Mouse (Mus musculus): ENCODE results near the gene Gjb3.

The Gjb3 gene

GRCm38 (mm10) chr4:127334870-127335504 is 4.3 kb upstream of the Gjb3 start:
- no peak for DNase-seq

DNA sequence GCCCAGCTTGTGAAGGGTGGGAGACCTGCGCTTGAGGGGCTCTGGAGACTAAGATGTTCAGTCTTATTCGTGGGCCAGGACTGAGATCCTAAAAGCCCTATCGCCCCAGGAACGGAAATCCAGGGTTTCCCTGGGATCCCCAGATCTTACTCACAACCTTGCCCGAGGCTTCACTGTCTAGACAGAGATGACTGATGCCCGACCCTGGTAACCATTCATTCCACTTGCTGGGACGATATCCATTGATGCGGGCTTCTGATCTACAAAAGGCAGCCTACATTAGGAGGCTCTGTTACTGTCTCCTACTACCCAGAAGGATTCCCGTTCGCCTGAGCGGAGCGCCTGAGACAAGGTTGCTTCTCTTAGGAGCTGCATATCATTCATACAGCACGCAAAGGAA is 527 bp upstream of the Gjb3 start:
- no peak for DNase-seq

DNA sequence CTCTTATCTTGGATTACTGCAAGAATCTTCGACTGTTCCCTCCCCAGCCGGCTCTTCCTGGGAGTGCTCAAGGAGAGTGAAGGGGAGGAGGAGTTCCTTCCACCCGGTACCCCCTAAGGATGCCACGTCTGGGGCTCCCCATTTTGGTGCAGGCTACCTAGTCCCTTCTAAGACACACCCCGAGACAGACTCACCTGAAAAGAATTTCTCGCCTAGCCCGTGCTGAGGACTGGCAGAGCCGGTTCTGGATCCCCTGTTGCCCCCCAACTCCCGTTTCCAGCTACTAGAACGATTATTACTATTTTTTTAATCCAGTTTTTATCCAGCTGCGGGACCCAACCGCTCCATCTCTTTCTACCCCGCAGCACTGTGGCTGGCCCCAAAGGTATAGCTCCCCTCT is 893 bp downstream of the Gjb3 start:
- no peak for DNase-seq

DNA sequence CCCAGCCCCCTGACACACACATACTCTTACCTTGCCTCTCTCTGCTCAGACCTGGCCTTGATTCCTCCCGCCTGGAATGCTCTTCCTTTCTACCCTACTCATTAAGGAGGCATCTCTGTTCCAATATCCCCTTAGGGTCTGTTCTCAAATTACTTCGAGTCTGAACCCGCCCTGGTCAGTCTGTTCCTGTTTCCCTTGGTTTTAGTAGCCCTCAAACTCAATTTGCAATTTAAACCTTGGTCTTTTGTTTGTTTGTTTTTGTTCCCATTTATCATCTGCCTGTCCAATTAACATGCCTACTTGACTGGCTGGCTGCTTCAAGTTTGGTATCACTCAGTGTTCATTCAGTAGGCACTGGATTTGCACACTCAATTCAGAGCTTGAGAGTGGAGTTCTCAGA is 1.6 kb downstream of the Gjb3 start:
- no peak for DNase-seq

GRCm38 (mm10) chr4:127328378-127328777 is 2.3 kb downstream of the Gjb3 start:
- DNase-seq = no peak

- no peak for DNase-seq
Measured at GRCm38 (mm10) chr4:127327749-127328148, 2.9 kb downstream of the Gjb3 start.

DNA sequence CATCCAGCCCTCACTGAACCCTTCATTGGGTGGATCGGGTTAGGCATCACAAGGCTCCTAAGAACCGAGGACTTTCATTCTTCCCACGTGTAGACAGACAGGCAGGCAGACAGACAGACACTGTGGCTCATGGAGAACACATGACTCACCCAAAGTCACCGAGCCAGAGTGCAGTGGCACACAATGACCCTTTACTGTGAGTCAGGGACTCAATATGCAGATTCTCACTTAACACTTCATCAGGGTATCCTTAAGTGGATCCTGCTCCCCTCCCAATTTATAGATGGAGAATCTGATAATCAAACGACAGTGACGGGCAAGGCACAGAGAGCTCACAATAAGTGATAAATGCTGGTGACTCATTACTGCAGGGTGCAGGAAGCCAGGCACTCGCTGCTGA is 3.4 kb downstream of the Gjb3 start:
- no peak for DNase-seq

- no peak for DNase-seq
Measured at GRCm38 (mm10) chr4:127325276-127325675, 5.4 kb downstream of the Gjb3 start.

DNA sequence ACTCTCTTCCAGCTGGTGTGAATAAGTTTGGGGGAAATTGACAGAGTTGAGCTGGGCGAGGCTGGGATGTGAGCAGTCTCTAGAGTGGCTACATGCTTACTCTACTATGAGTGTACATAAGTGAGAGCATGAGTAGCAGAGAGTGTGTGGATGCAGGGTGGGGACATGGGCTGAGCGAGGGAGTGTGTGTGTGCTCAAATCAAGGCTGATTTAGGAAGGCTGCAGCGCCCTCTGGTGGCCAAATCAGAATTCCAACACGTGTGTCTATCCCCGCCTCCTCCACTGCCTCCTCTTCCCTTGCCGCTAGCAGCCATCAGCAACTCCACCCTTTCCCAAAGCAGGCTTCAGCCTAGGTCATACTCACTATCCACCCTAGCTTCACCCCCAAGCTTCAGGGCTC is 5.9 kb downstream of the Gjb3 start:
- DNase-seq = peak; percentile 70 to 77

DNA sequence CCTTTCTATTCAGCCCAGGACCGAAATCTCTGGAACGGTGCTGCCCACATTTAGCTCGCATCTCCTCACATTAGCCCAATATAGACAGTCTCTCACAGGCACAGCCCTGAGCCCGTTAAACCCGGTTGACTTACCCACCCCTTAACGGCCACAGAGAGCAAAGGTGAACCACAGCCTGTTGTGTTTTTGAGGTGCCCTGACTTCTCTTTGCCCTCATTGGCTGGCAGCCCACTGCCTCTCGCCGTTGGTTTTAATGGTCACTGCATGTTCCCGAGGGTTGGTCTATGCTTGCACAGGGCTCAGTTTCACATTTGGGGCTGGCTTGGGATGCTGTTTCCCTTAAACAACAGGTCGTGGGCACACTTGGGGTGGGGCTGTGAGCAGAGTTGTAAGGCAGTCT is 6.3 kb downstream of the Gjb3 start:
- DNase-seq = no peak

GRCm38 (mm10) chr4:127323651-127324050 is 7.0 kb downstream of the Gjb3 start:
- no peak for DNase-seq

DNA sequence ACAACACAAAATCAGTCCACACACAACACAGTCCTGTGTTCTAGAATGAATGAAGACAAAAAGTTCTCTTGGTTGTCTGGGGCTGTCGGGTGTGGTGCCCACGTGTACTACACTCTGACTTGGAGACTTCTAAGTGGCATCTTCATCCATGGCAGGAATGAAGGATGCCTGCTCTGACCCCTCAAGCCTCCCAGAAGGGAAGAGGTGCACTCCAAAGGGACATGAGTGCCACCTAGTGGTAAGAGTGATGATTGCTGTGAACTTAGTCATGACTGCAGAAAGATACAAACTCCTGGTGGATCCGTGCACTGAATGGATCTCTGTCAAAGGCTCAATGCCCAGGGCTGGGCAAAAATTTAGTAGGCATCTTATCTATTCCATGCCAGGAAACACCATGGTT is 11.0 kb downstream of the Gjb3 start:
- DNase-seq = peak; percentile 70 to 76

GRCm38 (mm10) chr4:127317143-127317542 is 13.5 kb downstream of the Gjb3 start:
- no peak for DNase-seq

- DNase-seq = no peak
Measured at GRCm38 (mm10) chr4:127315753-127316152, 14.9 kb downstream of the Gjb3 start.

- DNase-seq = no peak
Measured at GRCm38 (mm10) chr4:127314585-127314984, 16.1 kb downstream of the Gjb3 start.

- peak; percentile 65 to 72 for DNase-seq
Measured at GRCm38 (mm10) chr4:127313861-127314260, 16.8 kb downstream of the Gjb3 start, which contains the start of gene Gja4. Gene Gja4 (minus strand): TSS chr4:127314039.

GRCm38 (mm10) chr4:127312349-127312748 is 18.3 kb downstream of the Gjb3 start:
- no peak for DNase-seq

DNA sequence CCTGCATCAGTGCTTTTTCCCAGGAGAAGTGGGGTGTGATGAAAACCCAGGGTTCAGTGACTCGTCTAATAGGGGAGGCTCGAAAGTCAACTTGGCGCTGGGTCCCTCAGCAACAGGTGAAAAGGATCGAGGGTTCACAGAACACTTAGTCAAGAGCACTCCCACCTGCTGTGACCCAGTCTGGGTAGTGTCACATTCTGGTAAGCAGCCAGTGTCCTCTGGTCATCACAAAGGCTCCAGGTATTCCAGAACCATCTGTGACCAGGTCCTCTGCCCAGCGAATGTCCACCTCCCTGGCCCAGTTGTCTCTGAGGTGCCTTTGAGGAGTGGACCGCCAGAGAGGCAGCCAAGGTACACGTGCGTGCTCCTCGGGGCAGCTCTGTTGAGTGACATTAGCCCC is 19.1 kb downstream of the Gjb3 start:
- peak; percentile 28 to 34 for DNase-seq

GRCm38 (mm10) chr4:127306915-127307314 is 23.7 kb downstream of the Gjb3 start:
- DNase-seq = no peak

DNA sequence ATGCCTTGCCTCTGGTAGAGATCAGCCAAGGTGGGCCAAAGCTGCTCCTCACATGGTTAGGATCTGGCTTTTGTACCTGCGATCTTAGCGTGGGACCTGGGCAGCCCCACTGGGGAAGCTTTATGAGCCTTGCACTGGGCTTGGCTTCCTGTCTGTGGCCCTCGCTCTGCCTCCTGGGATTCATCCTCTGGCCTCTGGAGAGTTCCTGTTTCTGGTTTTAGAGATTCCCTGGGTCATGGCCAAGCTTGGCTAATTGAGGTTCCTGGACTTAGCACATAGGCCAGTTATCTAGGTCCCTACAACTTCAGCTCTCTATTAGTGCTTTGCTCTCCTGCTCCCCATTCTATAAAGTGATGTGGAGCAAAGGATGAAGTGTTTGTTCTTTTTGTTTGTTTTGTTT is 26.8 kb downstream of the Gjb3 start:
- DNase-seq = no peak

- DNase-seq = no peak
Measured at GRCm38 (mm10) chr4:127300503-127300902, 30.1 kb downstream of the Gjb3 start.

DNA sequence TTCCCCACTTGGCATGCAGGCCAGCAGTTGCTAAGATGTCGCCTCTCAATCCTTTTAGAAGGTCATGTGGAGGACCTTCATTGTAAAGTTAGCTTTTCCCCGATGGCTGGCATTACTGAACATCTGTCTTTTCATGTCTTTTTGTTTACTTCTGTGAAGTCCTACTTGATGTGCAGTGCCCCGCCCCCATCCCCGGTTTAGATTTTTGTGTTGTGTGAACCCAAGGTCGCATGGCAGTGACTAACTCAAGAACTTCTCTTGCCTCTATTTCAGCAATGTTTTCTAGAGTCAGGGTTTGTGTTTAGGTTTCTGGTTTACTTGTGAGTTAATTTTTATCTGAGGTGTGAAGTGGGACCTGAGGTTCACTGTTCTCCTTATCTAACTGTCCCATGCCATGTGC is 38.0 kb downstream of the Gjb3 start:
- no peak for DNase-seq

DNA sequence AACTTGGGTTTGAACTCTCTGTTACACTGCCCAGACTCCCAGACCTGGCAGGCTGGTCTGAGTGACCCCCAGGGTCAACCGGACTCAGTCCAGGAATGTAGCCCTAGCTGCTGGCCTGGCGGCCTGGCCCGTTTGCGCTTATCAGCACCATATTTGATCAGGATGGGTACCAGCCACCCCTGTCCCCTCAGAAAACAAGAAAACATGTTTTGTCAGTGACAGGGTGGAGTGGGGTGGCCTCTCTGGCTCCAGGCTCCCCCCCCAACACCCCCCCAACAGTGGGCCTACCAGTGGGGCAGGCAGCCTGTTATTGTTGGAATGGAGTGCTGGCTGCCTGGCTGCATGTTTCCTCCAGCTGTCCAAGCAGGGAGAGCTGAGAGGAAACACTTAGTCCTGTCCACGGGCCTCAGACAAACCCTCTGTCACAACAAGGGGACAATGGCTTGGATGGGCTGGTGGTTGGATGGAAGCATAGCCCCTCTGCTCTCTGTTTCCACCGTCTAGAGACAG is 41.5 kb downstream of the Gjb3 start:
- DNase-seq = no peak

DNA sequence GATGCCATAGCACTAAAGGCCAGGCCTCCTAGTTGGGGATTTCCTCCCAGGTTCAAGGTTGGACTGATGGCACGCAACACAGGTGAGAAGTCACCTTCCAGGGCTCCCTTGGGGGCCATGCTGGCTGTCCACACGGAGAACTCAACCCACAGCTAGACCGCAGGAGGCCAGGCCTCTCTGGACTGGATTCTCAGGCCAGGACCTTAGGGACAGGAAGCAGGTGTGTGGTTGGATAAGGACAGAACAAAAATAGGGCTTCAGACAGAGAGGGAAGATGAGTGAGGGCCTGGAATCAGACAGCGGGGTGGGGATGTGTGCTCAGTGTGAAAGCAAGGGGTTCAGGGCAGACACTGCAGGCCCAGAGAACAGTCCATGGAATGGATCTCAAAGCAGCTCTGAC is 43.7 kb downstream of the Gjb3 start:
- no peak for DNase-seq

GRCm38 (mm10) chr4:127279241-127279640 is 51.4 kb downstream of the Gjb3 start:
- DNase-seq = no peak
